Mouse (Mus musculus) inflammation-experienced regulatory T-cells (primary cell): ENCODE measurements around the gene Gm28710. TPM values are rescaled to one million over a fixed set of nuclear protein-coding genes. Genes with fewer than 3 reads are reported as not detected.

Source experiments
- polyA plus RNA-seq, 2 experiments: library from polyadenylated mRNA; unstranded; fragments of 100-300 nt; shearing (Covaris generic); gene quantifications; one replicate each; pipeline ENCODE4 v1.2.1; 2017

Gene Gm28710
- not detected for polyA plus RNA-seq

GRCm38 (mm10) chr5:16791243-16791860, at the start of gene Gm28710:
TSS of gene Gm28710 (plus strand) at chr5:16791810.

Other genes with a start within 250 kb of the Gm28710 start
- gene Hgf, start 238.3 kb upstream of the Gm28710 start, polyA plus RNA-seq, result 1 to 10 TPM; 1.4 to 4.4 TPM